Mouse (Mus musculus): ENCODE measurements around the gene Ccdc103. TPM values are rescaled to one million over a fixed set of nuclear protein-coding genes. Genes with fewer than 3 reads are reported as not detected.

Ccdc103 gene
- total RNA-seq (2021): 1 to 10 TPM; 2.1 to 2.4 TPM

GRCm38 (mm10) chr11:102880585-102881313 is at the start of gene Ccdc103, which contains the start of gene Eftud2:
Ccdc103 (plus strand) TSS chr11:102881204.
Eftud2 (minus strand) TSS chr11:102880985.
- DNase-seq (ENCODE audit: extremely low spot score in 1 of 2, low spot score in 1 of 2): peak; percentile 93 to 96

GRCm38 (mm10) chr11:102832700-102833297 is 48.2 kb upstream of the Ccdc103 start:
- DNase-seq (ENCODE audit: extremely low spot score in 1 of 2, low spot score in 1 of 2): no peak

GRCm38 (mm10) chr11:102834219-102834618 is 46.8 kb upstream of the Ccdc103 start:
- DNase-seq (ENCODE audit: extremely low spot score in 1 of 2, low spot score in 1 of 2): no peak

GRCm38 (mm10) chr11:102835549-102835948 is 45.5 kb upstream of the Ccdc103 start, which contains the start of gene Higd1b:
Higd1b (plus strand) TSS chr11:102835849.
- no peak for DNase-seq (ENCODE audit: extremely low spot score in 1 of 2, low spot score in 1 of 2)

DNA sequence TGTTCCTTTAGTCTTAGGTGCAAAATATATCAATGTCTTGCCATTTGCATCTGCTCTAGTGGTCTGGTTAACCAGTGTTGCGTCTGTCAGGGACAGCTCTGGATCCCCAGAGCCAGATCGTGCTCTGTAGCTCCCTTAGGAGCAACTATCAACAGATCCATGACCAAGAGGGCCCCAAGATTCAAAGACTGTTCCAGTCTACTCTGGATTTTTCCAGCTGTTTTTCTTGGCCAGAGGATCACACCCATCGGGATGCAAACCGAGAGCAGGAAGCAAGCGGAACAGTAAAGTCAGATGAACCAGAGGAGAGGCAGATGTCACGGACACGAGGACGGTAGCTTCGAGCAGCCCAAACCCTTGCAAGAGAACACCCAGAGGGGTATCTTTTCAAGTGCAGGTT is 44.9 kb upstream of the Ccdc103 start:
- DNase-seq (ENCODE audit: extremely low spot score in 1 of 2, low spot score in 1 of 2): no peak

GRCm38 (mm10) chr11:102837385-102837784 is 43.6 kb upstream of the Ccdc103 start:
- DNase-seq (ENCODE audit: extremely low spot score in 1 of 2, low spot score in 1 of 2): no peak

DNA sequence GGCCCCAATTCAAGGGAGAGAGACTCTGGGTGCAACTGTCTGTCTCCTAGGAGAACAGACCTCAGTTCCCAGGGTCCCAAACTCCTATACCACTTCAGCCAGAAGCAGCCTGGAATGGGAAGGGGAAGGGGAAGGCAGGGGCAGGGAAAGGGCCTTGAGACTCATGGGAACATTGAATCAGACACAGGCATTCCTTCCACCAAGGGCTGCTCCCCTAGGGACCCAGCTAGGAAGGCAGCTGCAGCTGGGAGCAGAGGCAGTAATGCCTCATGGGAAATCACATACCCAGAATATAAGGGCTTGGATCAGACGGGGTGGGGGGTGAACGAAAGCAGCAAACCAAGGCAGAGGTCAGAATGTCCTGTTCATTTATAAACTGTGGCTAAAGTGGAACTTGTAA is 42.9 kb upstream of the Ccdc103 start:
- no peak for DNase-seq (ENCODE audit: extremely low spot score in 1 of 2, low spot score in 1 of 2)

- no peak for DNase-seq (ENCODE audit: extremely low spot score in 1 of 2, low spot score in 1 of 2)
Measured at GRCm38 (mm10) chr11:102838616-102839150, 42.3 kb upstream of the Ccdc103 start.

DNA sequence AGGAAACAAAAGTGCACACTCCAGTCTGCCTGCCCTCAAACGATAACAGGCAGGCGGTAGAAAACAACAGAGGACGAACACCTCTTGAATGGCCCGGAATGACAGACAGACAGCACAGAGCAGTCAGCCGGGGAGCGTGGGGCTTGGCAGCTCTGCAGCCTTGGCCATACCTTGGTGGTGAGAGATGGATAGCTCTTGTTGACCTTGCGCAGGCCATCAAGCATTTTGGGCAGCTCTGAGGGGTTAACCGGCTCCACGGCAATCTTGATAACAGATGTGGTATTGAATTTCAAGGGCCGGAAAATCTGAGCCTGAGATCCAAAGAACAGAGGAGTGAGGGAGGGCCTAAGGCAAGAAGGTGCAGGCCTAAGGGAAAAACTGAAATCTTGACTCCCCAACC is 35.1 kb upstream of the Ccdc103 start:
- no peak for DNase-seq (ENCODE audit: extremely low spot score in 1 of 2, low spot score in 1 of 2)

DNA sequence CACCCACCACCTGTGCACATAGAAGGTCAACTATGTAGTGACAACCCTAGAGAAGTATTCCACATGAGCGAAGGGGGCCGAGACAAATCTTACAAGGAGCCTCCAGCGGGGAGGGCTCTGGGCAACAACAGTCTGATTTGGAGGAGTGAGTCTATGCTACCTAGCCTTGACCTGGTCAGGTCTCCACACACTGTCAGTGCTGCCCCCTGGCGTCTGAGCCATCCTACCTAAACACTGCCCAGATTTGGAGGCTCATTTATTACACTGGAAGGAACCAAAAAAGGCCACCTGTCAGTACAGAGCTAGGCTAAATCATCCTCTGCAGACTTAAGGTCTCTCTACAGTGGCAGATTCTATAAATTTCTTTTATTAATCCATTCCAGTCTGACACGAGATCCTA is 29.1 kb upstream of the Ccdc103 start:
- peak in 1 of 2 experiments; percentile 61 for DNase-seq (ENCODE audit: extremely low spot score in 1 of 2, low spot score in 1 of 2)

- DNase-seq (ENCODE audit: extremely low spot score in 1 of 2, low spot score in 1 of 2): no peak
Measured at GRCm38 (mm10) chr11:102853760-102854159, 27.2 kb upstream of the Ccdc103 start.

DNA sequence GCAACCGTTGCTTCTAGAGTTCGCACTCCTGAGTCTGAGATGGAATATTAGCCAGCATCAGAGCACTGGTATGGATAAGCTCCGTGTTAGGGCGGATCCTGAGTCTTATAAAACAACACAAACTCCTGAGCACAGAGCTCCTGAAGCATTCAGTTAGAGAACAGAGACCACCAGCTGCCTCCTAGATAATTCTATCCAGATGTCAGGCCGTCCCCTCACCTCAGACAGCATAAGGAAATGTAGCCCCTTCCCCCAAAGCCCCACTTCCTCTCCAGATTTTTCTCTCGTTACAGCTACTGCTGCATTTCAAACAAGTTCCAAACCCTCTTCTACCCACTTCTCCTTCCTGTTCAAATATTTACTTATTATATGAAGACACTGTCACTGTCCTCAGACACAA is 25.1 kb upstream of the Ccdc103 start:
- no peak for DNase-seq (ENCODE audit: extremely low spot score in 1 of 2, low spot score in 1 of 2)

- no peak for DNase-seq (ENCODE audit: extremely low spot score in 1 of 2, low spot score in 1 of 2)
Measured at GRCm38 (mm10) chr11:102858951-102859350, 22.1 kb upstream of the Ccdc103 start.

DNA sequence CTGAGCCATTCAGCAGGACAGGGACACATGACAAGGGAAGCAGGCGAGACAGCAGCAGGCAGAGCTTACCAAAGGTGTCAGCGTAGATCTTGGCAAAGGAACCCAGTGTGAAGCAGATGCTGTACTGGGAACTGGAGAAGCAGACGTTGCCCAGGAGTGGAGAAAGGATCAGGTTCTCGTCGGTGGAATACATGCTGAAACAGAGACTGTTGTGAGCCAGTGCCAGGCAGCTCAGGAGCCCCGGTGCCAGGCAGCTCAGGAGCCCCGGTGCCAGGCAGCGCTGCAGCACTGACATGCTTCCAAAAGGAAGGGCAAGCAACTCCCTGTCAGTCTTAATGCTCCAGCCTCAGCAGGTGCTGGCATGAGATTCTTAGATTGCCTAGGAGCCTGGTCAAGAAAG is 21.1 kb upstream of the Ccdc103 start:
- DNase-seq (ENCODE audit: extremely low spot score in 1 of 2, low spot score in 1 of 2): no peak

- DNase-seq (ENCODE audit: extremely low spot score in 1 of 2, low spot score in 1 of 2): peak in 1 of 2 experiments; percentile 78
Measured at GRCm38 (mm10) chr11:102864272-102864671, 16.7 kb upstream of the Ccdc103 start.

- no peak for DNase-seq (ENCODE audit: extremely low spot score in 1 of 2, low spot score in 1 of 2)
Measured at GRCm38 (mm10) chr11:102874801-102875334, 6.1 kb upstream of the Ccdc103 start.

- no peak for DNase-seq (ENCODE audit: extremely low spot score in 1 of 2, low spot score in 1 of 2)
Measured at GRCm38 (mm10) chr11:102879558-102879957, 1.4 kb upstream of the Ccdc103 start.

GRCm38 (mm10) chr11:102881314-102882198 is 552 bp downstream of the Ccdc103 start:
- no peak for DNase-seq (ENCODE audit: extremely low spot score in 1 of 2, low spot score in 1 of 2)

DNA sequence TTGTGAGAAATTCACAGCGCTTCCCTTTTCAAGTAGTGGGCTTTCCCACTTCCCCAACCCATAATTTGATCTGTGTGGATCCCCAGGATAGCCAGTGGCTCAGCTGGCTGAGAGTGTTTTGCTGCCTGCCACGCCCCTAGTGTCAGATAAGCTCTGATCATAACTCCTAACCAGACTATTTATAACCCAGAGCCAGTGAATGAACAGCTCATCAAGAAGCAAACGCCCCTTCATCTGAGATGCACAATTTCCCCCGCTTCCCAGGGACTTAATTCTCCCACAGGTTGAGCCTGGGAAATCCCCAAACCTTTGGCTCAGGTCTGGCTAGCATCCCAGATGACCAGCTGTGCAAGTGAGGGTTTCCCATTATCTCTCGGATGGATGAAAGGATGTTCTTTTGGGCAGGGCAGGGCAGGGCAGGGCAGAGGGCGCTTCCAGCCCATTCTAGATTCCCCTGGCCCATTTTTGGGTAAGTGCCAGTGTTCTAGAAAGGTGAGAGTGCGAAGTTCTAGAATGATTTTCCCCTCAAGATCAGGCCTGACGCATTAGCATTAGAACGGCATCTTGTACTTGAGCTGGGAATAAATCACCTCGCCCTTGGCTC is 3.7 kb downstream of the Ccdc103 start, which contains the start of gene Fam187a:
Gene Fam187a, plus strand, starts transcription at position 554 of the 604 bp plus-strand sequence.
- DNase-seq (ENCODE audit: extremely low spot score in 1 of 2, low spot score in 1 of 2): no peak

- DNase-seq (ENCODE audit: extremely low spot score in 1 of 2, low spot score in 1 of 2): no peak
Measured at GRCm38 (mm10) chr11:102887433-102887832, 6.4 kb downstream of the Ccdc103 start.

Data from layer of hippocampus, postnatal 25 days (tissue).